Mouse (Mus musculus): ENCODE data around the gene Serpinb7. TPM values are rescaled to one million over a fixed set of nuclear protein-coding genes. Genes with fewer than 3 reads are reported as not detected.

Gene Serpinb7
- not detected for total RNA-seq (2023)

GRCm38 (mm10) chr1:107399355-107399754 lies at the start of gene Serpinb7:
Gene Serpinb7 (plus strand): TSS chr1:107399655.

GRCm38 (mm10) chr1:107360898-107361297 lies 38.6 kb upstream of the Serpinb7 start, which contains the start of gene Serpinb11:
Gene Serpinb11 (plus strand): TSS chr1:107361198.

Other genes starting within 250 kb of the Serpinb7 start
- gene Serpinb3b, start 121.3 kb upstream of the Serpinb7 start, total RNA-seq (2023), result not detected
- gene Serpinb3c, start 121.3 kb upstream of the Serpinb7 start, total RNA-seq (2023), result not detected
- not detected for gene Serpinb11, start 38.5 kb upstream of the Serpinb7 start, total RNA-seq (2023)
- gene Serpinb2, start 111.8 kb downstream of the Serpinb7 start, total RNA-seq (2023), result not detected
- not detected for gene Serpinb8, start 190.4 kb downstream of the Serpinb7 start, total RNA-seq (2023)

Measured in CD8-positive naive resting alpha-beta T cell, adult 57 days (primary cell).